In the genomic region with DNA sequence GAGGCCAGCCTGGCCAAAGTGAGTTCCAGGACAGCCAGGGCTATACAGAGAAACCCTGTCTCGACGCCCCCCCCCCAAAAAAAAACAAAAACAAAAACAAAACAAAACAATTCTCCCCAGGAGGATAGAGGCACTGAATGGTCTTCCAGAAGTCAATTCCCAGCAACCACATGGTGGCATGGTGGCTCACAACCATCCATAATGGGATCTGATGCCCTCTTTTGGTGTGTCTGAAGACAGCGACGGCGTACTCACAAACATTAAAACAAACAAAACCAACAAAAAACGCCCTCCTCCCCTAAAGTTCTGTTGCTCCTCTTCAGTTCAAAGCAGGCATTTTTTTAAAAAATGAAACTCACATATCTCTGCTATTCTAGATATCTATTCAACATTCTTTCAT, we compare ENCODE assay signal across 8 mouse cellular contexts. TPM values are rescaled to one million over a fixed set of nuclear protein-coding genes. Genes with fewer than 3 reads are reported as not detected.
DNase-seq lines count a peak whose midpoint lies in the region; ATAC-seq and TF ChIP-seq lines count a peak whose summit lies in the region.

No protein-coding gene starts in this region.

- peaks cover 9% of the 10 kb centered on the region; the same call in 1 of the 2 replicates for H3K36me3 ChIP-seq in E14TG2a.4 (ENCODE audit: insufficient read depth, low read length)
- H3K36me3 ChIP-seq in embryonic facial prominence, embryonic 11.5 days (replicated peaks; ENCODE audit: control insufficient read depth, insufficient read depth, low read depth, low read length), result no peaks in the 10 kb centered on the region
- no peaks in the 10 kb centered on the region for H3K36me3 ChIP-seq in intestine, embryonic 14.5 days (ENCODE audit: control insufficient read depth, insufficient read depth, low read length)
- H3K36me3 ChIP-seq in midbrain, embryonic 11.5 days (ENCODE audit: control insufficient read depth, insufficient read depth, low read length), result no peaks in the 10 kb centered on the region

- TF ChIP-seq CTCF in E14TG2a.4 (conservative IDR thresholded peaks at IDR 0.05; ENCODE audit: low read length), result no peak

- DNase-seq in adrenal gland, postnatal 36 days, result peak; percentile 0 to 2
- no peak for DNase-seq in adrenal gland, postnatal 25 days
- peak; percentile 19 for DNase-seq in embryonic facial prominence, embryonic 11.5 days (ENCODE audit: low spot score)
- DNase-seq in intestine, embryonic 14.5 days (ENCODE audit: low spot score), result peak; percentile 58
- peak; percentile 87 for DNase-seq in midbrain, embryonic 11.5 days (ENCODE audit: low spot score, missing footprints)
- DNase-seq in right cerebral cortex, adult 18-20 months, result no peak
- DNase-seq in layer of hippocampus, adult 9-11 months, result no peak

- H3K4me1 ChIP-seq in E14TG2a.4 (replicated peaks; ENCODE audit: low read depth, low read length), result peaks cover 16% of the 10 kb centered on the region
- no peaks in the 10 kb centered on the region for H3K4me1 ChIP-seq in embryonic facial prominence, embryonic 11.5 days (ENCODE audit: control insufficient read depth, insufficient read depth, low read length)
- H3K4me1 ChIP-seq in intestine, embryonic 14.5 days (replicated peaks; ENCODE audit: control insufficient read depth, insufficient read depth, low read length), result peaks cover 6% of the 10 kb centered on the region
- H3K4me1 ChIP-seq in midbrain, embryonic 11.5 days (ENCODE audit: control insufficient read depth, insufficient read depth, low read length), result peaks cover 6% of the 10 kb centered on the region

- peak overlapping the region; percentile 97 for H3K4me3 ChIP-seq in E14TG2a.4 (replicated peaks; ENCODE audit: low read length)
- peak overlapping the region; percentile 89 for H3K4me3 ChIP-seq in embryonic facial prominence, embryonic 11.5 days (ENCODE audit: low read depth, low read length)
- peak overlapping the region; percentile 87 for H3K4me3 ChIP-seq in intestine, embryonic 14.5 days (ENCODE audit: low read depth, low read length)
- H3K4me3 ChIP-seq in midbrain, embryonic 11.5 days (ENCODE audit: low read depth, low read length), result peak overlapping the region; percentile 85

- H3K9ac ChIP-seq in embryonic facial prominence, embryonic 11.5 days (replicated peaks; ENCODE audit: low read length), result peak overlapping the region; percentile 89
- H3K9ac ChIP-seq in intestine, embryonic 14.5 days (ENCODE audit: low read length), result peak overlapping the region; percentile 79
- peak overlapping the region; percentile 87 for H3K9ac ChIP-seq in midbrain, embryonic 11.5 days (ENCODE audit: low read length)

- no peaks in the 10 kb centered on the region for H3K27me3 ChIP-seq in E14TG2a.4 (ENCODE audit: insufficient read depth, low read length)
- no peaks in the 10 kb centered on the region for H3K27me3 ChIP-seq in embryonic facial prominence, embryonic 11.5 days (ENCODE audit: control insufficient read depth, insufficient read depth, low read length)
- H3K27me3 ChIP-seq in intestine, embryonic 14.5 days (replicated peaks; ENCODE audit: control insufficient read depth, insufficient read depth, low read length), result no peaks in the 10 kb centered on the region
- no peaks in the 10 kb centered on the region for H3K27me3 ChIP-seq in midbrain, embryonic 11.5 days (ENCODE audit: control insufficient read depth, insufficient read depth, low read length)

- H3K9me3 ChIP-seq in E14TG2a.4 (ENCODE audit: low read length), result no peaks in the 10 kb centered on the region
- no peaks in the 10 kb centered on the region for H3K9me3 ChIP-seq in embryonic facial prominence, embryonic 11.5 days (replicated peaks; ENCODE audit: control insufficient read depth, low read length)
- peaks cover 4% of the 10 kb centered on the region; the same call in 1 of the 2 replicates for H3K9me3 ChIP-seq in intestine, embryonic 14.5 days (ENCODE audit: control insufficient read depth, low read length)
- H3K9me3 ChIP-seq in midbrain, embryonic 11.5 days (ENCODE audit: control insufficient read depth, low read length), result no peaks in the 10 kb centered on the region; the same call in 1 of the 2 replicates

- no peak for ATAC-seq in embryonic facial prominence, embryonic 11.5 days (replicated peaks; ENCODE audit: insufficient number of reproducible peaks, low FRiP score, low TSS enrichment, low read depth)
- no peak for ATAC-seq in intestine, embryonic 14.5 days (replicated peaks; ENCODE audit: low FRiP score, low TSS enrichment, low read depth)
- ATAC-seq in midbrain, embryonic 11.5 days (ENCODE audit: low FRiP score), result no peak

- peak overlapping the region; percentile 41 for H3K4me2 ChIP-seq in embryonic facial prominence, embryonic 11.5 days (ENCODE audit: low read depth, low read length)
- H3K4me2 ChIP-seq in intestine, embryonic 14.5 days (ENCODE audit: low read length), result peak overlapping the region; percentile 60
- peak overlapping the region; percentile 61 for H3K4me2 ChIP-seq in midbrain, embryonic 11.5 days

- no peak overlapping the region for H3K27ac ChIP-seq in embryonic facial prominence, embryonic 11.5 days (replicated peaks; ENCODE audit: low read depth, low read length)
- H3K27ac ChIP-seq in intestine, embryonic 14.5 days (ENCODE audit: low read depth), result peak overlapping the region; percentile 87
- no peak overlapping the region for H3K27ac ChIP-seq in midbrain, embryonic 11.5 days (ENCODE audit: low read depth, low read length)

- 10% methylated on average over 6 of the region's 6 CpGs for WGBS in embryonic facial prominence, embryonic 11.5 days
- 8% methylated on average over 6 of the region's 6 CpGs for WGBS in intestine, embryonic 14.5 days
- WGBS in midbrain, embryonic 11.5 days, result 10% methylated on average over 6 of the region's 6 CpGs

RNA-seq across cellular contexts. Expression of a gene that starts 0.9 kb away (rescaled TPM):
- total RNA-seq in adrenal gland, postnatal 36 days (2021), result 10 to 100 TPM; 69.7 to 80.7 TPM
- total RNA-seq in adrenal gland, postnatal 25 days (2021), result 74.9 and 76.0 TPM in 2 replicates
- polyA plus RNA-seq in embryonic facial prominence, embryonic 11.5 days (2014; fragmentation: Nextera tagmentation; extraction: Ambion mirVana), result 66.2 and 75.4 TPM in 2 replicates
- 61.6 and 64.6 TPM in 2 replicates for polyA plus RNA-seq in intestine, embryonic 14.5 days (2014; fragmentation: Nextera tagmentation; extraction: Ambion mirVana)
- polyA plus RNA-seq in midbrain, embryonic 11.5 days (2014; fragmentation: Nextera tagmentation; extraction: Ambion mirVana), result 75.5 and 82.9 TPM in 2 replicates

RNA-seq across cellular contexts. Expression of a gene that starts 55.1 kb away (rescaled TPM):
- 10 to 100 TPM; 36.6 to 39.7 TPM for total RNA-seq in adrenal gland, postnatal 36 days (2021)
- total RNA-seq in adrenal gland, postnatal 25 days (2021), result 29.0 and 30.6 TPM in 2 replicates
- polyA plus RNA-seq in embryonic facial prominence, embryonic 11.5 days (2014; fragmentation: Nextera tagmentation; extraction: Ambion mirVana), result 41.6 and 47.8 TPM in 2 replicates
- polyA plus RNA-seq in intestine, embryonic 14.5 days (2014; fragmentation: Nextera tagmentation; extraction: Ambion mirVana), result 49.5 and 51.0 TPM in 2 replicates
- polyA plus RNA-seq in midbrain, embryonic 11.5 days (2014; fragmentation: Nextera tagmentation; extraction: Ambion mirVana), result 41.2 and 44.2 TPM in 2 replicates

Comparison
In these comparisons a context has a peak if more than half of its experiments do, and no peak if none do; other contexts are left out.
1. DNase-seq: peak in adrenal gland, postnatal 36 days (2 of 2), embryonic facial prominence, embryonic 11.5 days (single experiment), intestine, embryonic 14.5 days (single experiment) and midbrain, embryonic 11.5 days (single experiment); none in adrenal gland, postnatal 25 days (single experiment), right cerebral cortex, adult 18-20 months (single experiment) and layer of hippocampus, adult 9-11 months (single experiment).
2. Peak in every context shown above with its lines, with median percentiles within 50 percentile points of each other: H3K4me3 ChIP-seq, H3K4me2 ChIP-seq and H3K9ac ChIP-seq.